ENCODE assay signal across 8 mouse cellular contexts in genomic region chr5:103845418-103846153, GRCm38 (mm10).
A peak's percentile ranks its signal among the peaks of the same experiment; 100 is the strongest.
DNase-seq lines count a peak whose midpoint lies in the region; ATAC-seq lines count a peak whose summit lies in the region.

No protein-coding gene starts in this region.

- H3K4me3 ChIP-seq in limb, embryonic 12.5 days (replicated peaks) = no peak overlapping the region

- ATAC-seq in frontal cortex, adult (ENCODE audit: low TSS enrichment) = peak; percentile 64
- peak; percentile 46 for ATAC-seq in limb, embryonic 12.5 days (ENCODE audit: insufficient number of reproducible peaks, insufficient read depth, low FRiP score, low TSS enrichment, low read depth)

- no peak overlapping the region; the same call in 1 of the 2 replicates for H3K9ac ChIP-seq in limb, embryonic 12.5 days (replicated peaks)

- no peak for DNase-seq in frontal cortex, postnatal 10 days (ENCODE audit: low spot score in 2 of 2)
- DNase-seq in right cerebral cortex, postnatal 10 days (ENCODE audit: low spot score in 2 of 2) = peak; percentile 69 to 72
- DNase-seq in right cerebral cortex, postnatal 36 days (ENCODE audit: low spot score in 2 of 2) = no peak
- no peak for DNase-seq in spleen, postnatal 10 days (ENCODE audit: low spot score in 2 of 2)
- no peak for DNase-seq in ovary, postnatal 10 days (ENCODE audit: low spot score)
- no peak for DNase-seq in thymus, postnatal 0 days (ENCODE audit: low spot score)

- H3K9me3 ChIP-seq in limb, embryonic 12.5 days = no peaks in the 10 kb centered on the region

- H3K36me3 ChIP-seq in limb, embryonic 12.5 days = peaks cover 47% of the 10 kb centered on the region

- peaks cover 24% of the 10 kb centered on the region for H3K4me1 ChIP-seq in limb, embryonic 12.5 days (replicated peaks)

- no peak overlapping the region for H3K4me2 ChIP-seq in limb, embryonic 12.5 days

- no peaks in the 10 kb centered on the region for H3K27me3 ChIP-seq in limb, embryonic 12.5 days

- H3K27ac ChIP-seq in limb, embryonic 12.5 days = peak overlapping the region; percentile 64; the same call in 1 of the 2 replicates

- WGBS in limb, embryonic 12.5 days = 47% methylated on average over 19 of the region's 19 CpGs

Comparison
In these comparisons a context has a peak if more than half of its experiments do, and no peak if none do; other contexts are left out.
1. DNase-seq: peak in right cerebral cortex, postnatal 10 days (2 of 2); none in frontal cortex, postnatal 10 days (0 of 2), right cerebral cortex, postnatal 36 days (0 of 2), spleen, postnatal 10 days (0 of 2), ovary, postnatal 10 days (single experiment) and thymus, postnatal 0 days (single experiment).